Mouse (Mus musculus): ENCODE measurements around the gene Capn1. TPM values are rescaled to one million over a fixed set of nuclear protein-coding genes. Genes with fewer than 3 reads are reported as not detected.

The Capn1 gene
- polyA plus RNA-seq, 1 experiment from 2014 or later, result 21.9 TPM

Small RNAs within 50 kb of the gene (microRNA-seq; reads per million reads assigned to microRNA genes)
- 1.2 reads per million for gene Mir6988

Other genes starting within 250 kb of the Capn1 start
- gene Scyl1, start 244.5 kb downstream of the Capn1 start, polyA plus RNA-seq (2015; fragmentation: Nextera tagmentation; extraction: Ambion mirVana), result 25.2 and 27.5 TPM in 2 replicates
- gene Frmd8, start 140.6 kb downstream of the Capn1 start, polyA plus RNA-seq (2015; fragmentation: Nextera tagmentation; extraction: Ambion mirVana), result 13.9 and 15.8 TPM in 2 replicates
- 5.7 and 6.8 TPM in 2 replicates for gene Slc25a45, start 138.1 kb downstream of the Capn1 start, polyA plus RNA-seq (2015; fragmentation: Nextera tagmentation; extraction: Ambion mirVana)
- 2.5 TPM in 2 replicates for gene Tigd3, start 121.7 kb downstream of the Capn1 start, polyA plus RNA-seq (2015; fragmentation: Nextera tagmentation; extraction: Ambion mirVana)
- gene Dpf2, start 102.9 kb downstream of the Capn1 start, polyA plus RNA-seq (2015; fragmentation: Nextera tagmentation; extraction: Ambion mirVana), result 56.7 and 60.0 TPM in 2 replicates
- gene Cdc42ep2, start 91.1 kb downstream of the Capn1 start, polyA plus RNA-seq (2015; fragmentation: Nextera tagmentation; extraction: Ambion mirVana), result 2.7 and 3.0 TPM in 2 replicates
- 62.2 and 69.8 TPM in 2 replicates for gene Pola2, start 51.7 kb downstream of the Capn1 start, polyA plus RNA-seq (2015; fragmentation: Nextera tagmentation; extraction: Ambion mirVana)
- not detected in 2 replicates for gene Slc22a20, start 29.8 kb downstream of the Capn1 start, polyA plus RNA-seq (2015; fragmentation: Nextera tagmentation; extraction: Ambion mirVana)
- 11.6 and 13.9 TPM in 2 replicates for gene Syvn1, start 30.7 kb upstream of the Capn1 start, polyA plus RNA-seq (2015; fragmentation: Nextera tagmentation; extraction: Ambion mirVana)
- 50.2 and 59.4 TPM in 2 replicates for gene Mrpl49, start 41.9 kb upstream of the Capn1 start, polyA plus RNA-seq (2015; fragmentation: Nextera tagmentation; extraction: Ambion mirVana)
- 639 and 696 TPM in 2 replicates for gene Fau, start 41.9 kb upstream of the Capn1 start, polyA plus RNA-seq (2015; fragmentation: Nextera tagmentation; extraction: Ambion mirVana)
- 22.1 and 23.2 TPM in 2 replicates for gene Znhit2, start 45.3 kb upstream of the Capn1 start, polyA plus RNA-seq (2015; fragmentation: Nextera tagmentation; extraction: Ambion mirVana)
- gene Tm7sf2, start 52.5 kb upstream of the Capn1 start, polyA plus RNA-seq (2015; fragmentation: Nextera tagmentation; extraction: Ambion mirVana), result 30.6 and 33.2 TPM in 2 replicates
- gene Vps51, start 61.3 kb upstream of the Capn1 start, polyA plus RNA-seq (2015; fragmentation: Nextera tagmentation; extraction: Ambion mirVana), result 29.1 and 31.6 TPM in 2 replicates
- gene Tmem262, start 64.1 kb upstream of the Capn1 start, polyA plus RNA-seq (2015; fragmentation: Nextera tagmentation; extraction: Ambion mirVana), result not detected in 2 replicates
- 0.49 and 0.80 TPM in 2 replicates for gene Gm28374, start 66.4 kb upstream of the Capn1 start, polyA plus RNA-seq (2015; fragmentation: Nextera tagmentation; extraction: Ambion mirVana)
- 22.6 and 23.5 TPM in 2 replicates for gene Zfpl1, start 69.1 kb upstream of the Capn1 start, polyA plus RNA-seq (2015; fragmentation: Nextera tagmentation; extraction: Ambion mirVana)
- gene Cdca5, start 69.1 kb upstream of the Capn1 start, polyA plus RNA-seq (2015; fragmentation: Nextera tagmentation; extraction: Ambion mirVana), result 34.2 and 39.3 TPM in 2 replicates
- gene AC131692.1, start 78.5 kb upstream of the Capn1 start, polyA plus RNA-seq (2015; fragmentation: Nextera tagmentation; extraction: Ambion mirVana), result 0.30 and 0.32 TPM in 2 replicates
- gene Naaladl1, start 89.9 kb upstream of the Capn1 start, polyA plus RNA-seq (2015; fragmentation: Nextera tagmentation; extraction: Ambion mirVana), result 2.2 and 2.6 TPM in 2 replicates
- 27.5 and 27.9 TPM in 2 replicates for gene Sac3d1, start 102.8 kb upstream of the Capn1 start, polyA plus RNA-seq (2015; fragmentation: Nextera tagmentation; extraction: Ambion mirVana)
- gene Snx15, start 112.4 kb upstream of the Capn1 start, polyA plus RNA-seq (2015; fragmentation: Nextera tagmentation; extraction: Ambion mirVana), result 46.5 and 48.5 TPM in 2 replicates
- 0.12 and 0.29 TPM in 2 replicates for gene Batf2, start 125.1 kb upstream of the Capn1 start, polyA plus RNA-seq (2015; fragmentation: Nextera tagmentation; extraction: Ambion mirVana)
- 37.1 and 38.0 TPM in 2 replicates for gene Arl2, start 125.7 kb upstream of the Capn1 start, polyA plus RNA-seq (2015; fragmentation: Nextera tagmentation; extraction: Ambion mirVana)
- gene Majin, start 168.5 kb upstream of the Capn1 start, polyA plus RNA-seq (2015; fragmentation: Nextera tagmentation; extraction: Ambion mirVana), result not detected in 2 replicates
- gene Gpha2, start 210.5 kb upstream of the Capn1 start, polyA plus RNA-seq (2015; fragmentation: Nextera tagmentation; extraction: Ambion mirVana), result 0.17 TPM in 1 of 2 replicates, not detected in the other
- gene Ppp2r5b, start 220.0 kb upstream of the Capn1 start, polyA plus RNA-seq (2015; fragmentation: Nextera tagmentation; extraction: Ambion mirVana), result 3.5 and 4.9 TPM in 2 replicates
- 4.1 and 4.8 TPM in 2 replicates for gene Atg2a, start 225.8 kb upstream of the Capn1 start, polyA plus RNA-seq (2015; fragmentation: Nextera tagmentation; extraction: Ambion mirVana)